Mouse (Mus musculus) kidney, adult 8-10 months (tissue): ENCODE results near the gene Sbk1.

Experiments used
- DNase-seq, 2 experiments: peaks; one replicate each; pipeline ENCODE4 v3.0.0; 2022

Gene Sbk1

DNA sequence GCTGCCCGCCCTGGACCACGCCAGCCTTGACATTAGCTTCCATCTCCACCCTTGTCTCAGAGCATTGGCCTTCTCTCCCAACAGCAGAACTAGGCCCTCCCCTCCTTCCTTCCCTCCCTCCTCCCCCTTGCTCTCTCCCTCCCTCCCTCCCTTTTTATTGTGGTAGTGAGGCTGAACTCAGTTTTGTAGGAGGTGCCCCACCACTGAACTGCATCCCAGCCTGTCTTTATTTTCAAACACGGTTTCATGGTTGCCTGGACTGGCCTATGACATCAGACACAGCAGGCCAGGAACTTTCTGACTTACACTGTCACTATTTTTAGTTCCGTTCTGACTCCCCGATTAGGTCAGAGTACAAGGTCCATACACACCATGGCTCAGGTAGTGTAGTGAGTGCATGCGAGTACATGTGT, 67.8 kb downstream of the Sbk1 start:
- peak; percentile 19 to 27 for DNase-seq

DNA sequence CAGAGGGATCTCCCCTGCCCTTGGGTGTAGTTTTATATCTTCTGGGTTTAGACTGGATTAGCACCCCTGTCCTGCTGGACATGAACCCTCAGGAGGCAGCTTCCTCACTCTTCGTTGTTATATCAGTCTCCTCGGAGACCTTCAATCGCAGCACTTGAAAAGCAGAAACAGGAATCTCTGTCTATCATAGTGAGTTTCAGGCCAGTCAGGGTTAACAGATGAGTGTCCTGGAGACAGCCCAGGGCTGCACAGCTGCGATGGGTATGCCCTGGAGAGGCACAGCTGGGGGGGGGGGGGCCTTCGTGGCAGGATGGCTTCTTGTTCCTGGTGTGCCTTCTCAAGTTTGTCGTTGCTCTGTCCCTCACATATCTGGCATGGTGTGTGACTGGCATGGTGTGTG, 68.5 kb downstream of the Sbk1 start:
- DNase-seq: no peak
